Mouse (Mus musculus) embryo, embryonic 11.5 days (tissue): ENCODE data around the gene Alyref2.

ENCODE experiments used
- DNase-seq: peaks from one replicate; pipeline ENCODE4 v3.0.0-alpha.2; 2012; ENCODE audit warnings: low read depth, low spot score

The Alyref2 gene

GRCm38 (mm10) chr1:171501016-171501610 is 2.2 kb upstream of the Alyref2 start:
- no peak for DNase-seq

DNA sequence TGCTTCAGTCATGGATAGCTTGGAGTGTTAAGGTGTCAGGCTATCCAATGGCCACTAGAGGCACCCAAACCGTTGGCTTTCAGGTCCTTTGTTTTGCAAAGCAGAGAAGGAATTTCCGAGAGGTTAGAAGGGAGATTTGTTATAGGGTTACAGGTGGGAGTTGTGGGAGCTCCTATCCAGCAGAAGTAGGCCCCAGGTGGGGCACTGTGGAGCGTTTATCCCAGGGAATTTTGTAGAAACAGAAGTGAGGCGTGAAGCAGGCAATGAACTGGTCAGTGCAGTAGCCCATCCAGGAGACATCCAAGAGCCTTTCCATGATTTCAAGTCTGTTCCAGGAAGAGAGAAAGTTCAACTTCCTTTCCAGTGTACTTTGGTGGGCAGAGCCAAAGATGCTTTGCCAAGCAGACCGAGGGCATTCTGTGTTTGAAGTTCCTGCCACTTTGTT is 1.6 kb upstream of the Alyref2 start:
- DNase-seq = peak; percentile 49

GRCm38 (mm10) chr1:171502388-171503249 is 659 bp upstream of the Alyref2 start:
- DNase-seq = peak; percentile 71

DNA sequence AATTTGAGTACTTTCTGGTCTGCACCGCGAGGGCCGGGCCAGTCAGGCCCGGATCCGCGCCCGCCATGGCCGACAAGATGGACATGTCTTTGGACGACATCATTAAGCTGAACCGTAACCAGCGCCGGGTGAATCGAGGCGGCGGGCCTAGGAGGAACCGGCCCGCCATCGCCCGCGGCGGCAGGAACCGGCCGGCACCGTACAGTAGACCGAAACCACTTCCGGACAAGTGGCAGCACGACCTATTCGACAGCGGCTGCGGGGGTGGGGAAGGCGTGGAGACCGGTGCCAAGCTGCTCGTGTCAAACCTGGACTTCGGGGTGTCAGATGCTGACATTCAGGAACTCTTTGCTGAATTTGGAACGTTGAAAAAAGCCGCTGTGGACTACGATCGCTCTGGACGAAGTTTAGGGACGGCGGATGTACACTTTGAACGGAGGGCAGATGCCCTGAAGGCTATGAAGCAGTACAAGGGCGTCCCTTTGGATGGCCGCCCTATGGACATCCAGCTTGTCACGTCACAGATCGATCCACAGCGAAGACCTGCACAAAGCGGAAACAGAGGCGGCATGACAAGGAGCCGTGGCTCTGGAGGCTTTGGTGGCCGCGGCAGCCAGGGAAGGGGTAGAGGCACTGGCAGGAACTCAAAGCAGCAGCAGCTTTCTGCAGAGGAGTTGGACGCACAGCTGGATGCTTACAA is 464 bp downstream of the Alyref2 start:
- DNase-seq = peak; percentile 40

- no peak for DNase-seq
These were observed 1.3 kb downstream of the Alyref2 start for GRCm38 (mm10) chr1:171504586-171504985.

GRCm38 (mm10) chr1:171513234-171513633 is 10.0 kb downstream of the Alyref2 start:
- DNase-seq = no peak

- DNase-seq = no peak
These were observed 10.5 kb downstream of the Alyref2 start for GRCm38 (mm10) chr1:171513760-171514159.

- no peak for DNase-seq
These were observed 11.8 kb downstream of the Alyref2 start for GRCm38 (mm10) chr1:171515039-171515438.

DNA sequence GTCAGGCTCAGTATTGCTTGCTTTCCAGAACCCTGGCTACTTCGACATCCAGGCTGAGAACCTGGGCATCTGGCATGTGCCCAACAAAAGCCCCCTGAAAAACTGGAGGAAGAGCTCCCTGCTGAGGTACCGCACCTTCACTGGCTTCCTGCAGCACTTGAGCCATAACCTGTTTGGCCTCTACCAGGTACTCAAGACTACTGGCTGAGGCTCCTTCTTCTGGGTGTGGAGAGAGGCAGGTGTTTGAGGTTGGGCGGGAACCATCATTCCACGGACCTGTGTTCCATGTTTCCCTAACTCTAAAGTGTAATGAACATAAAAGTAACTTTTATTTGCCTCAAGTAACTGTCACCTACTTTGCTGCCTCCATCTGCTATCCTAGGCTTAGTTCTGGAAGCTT is 12.3 kb downstream of the Alyref2 start:
- no peak for DNase-seq

GRCm38 (mm10) chr1:171531367-171531766 is 28.1 kb downstream of the Alyref2 start:
- DNase-seq = no peak

GRCm38 (mm10) chr1:171532830-171533229 is 29.6 kb downstream of the Alyref2 start:
- DNase-seq = no peak

DNA sequence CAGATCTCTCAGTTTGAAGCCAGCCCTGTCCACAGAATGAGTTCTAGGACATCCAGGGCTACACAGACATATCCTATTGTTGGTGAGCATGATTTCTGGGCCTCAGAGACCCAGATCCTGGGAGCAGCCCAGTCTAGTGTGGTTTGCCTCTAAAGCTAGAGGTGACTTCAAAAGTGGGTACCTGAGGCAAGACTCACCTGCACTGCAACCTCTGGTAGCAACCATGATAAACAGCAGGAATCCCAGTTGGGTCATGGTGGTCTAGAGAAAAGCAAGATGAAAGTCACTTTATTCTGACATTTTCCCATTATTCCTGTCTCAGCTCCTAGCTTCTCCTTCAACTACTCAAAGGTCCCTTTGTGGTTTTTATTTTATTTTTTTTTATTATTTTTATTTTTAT is 31.3 kb downstream of the Alyref2 start:
- no peak for DNase-seq

DNA sequence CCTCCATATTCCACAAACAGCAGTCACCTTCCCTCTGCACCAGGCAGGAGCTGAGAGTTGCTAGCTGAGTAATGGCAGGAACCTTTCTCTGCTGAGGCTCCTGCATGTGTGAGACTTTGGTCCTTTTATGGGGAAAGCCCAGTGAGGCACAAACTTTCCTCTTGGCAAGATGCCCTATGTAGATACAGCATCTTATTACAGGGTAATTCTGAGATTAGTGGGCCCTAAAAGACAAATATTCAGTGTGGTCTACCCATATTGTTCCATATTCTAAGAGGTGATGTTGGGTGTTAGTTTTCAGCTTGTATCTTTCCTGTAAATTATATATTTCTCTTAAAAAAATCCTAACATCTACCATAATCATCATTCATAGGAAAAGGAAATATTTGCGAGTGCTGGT is 31.9 kb downstream of the Alyref2 start, which contains the start of gene Itln1:
Itln1 (minus strand) TSS at position 101 of the 400 bp plus-strand sequence.
- no peak for DNase-seq

- DNase-seq = no peak
These were observed 37.4 kb downstream of the Alyref2 start for GRCm38 (mm10) chr1:171540694-171541093.

- no peak for DNase-seq
These were observed 48.0 kb downstream of the Alyref2 start for GRCm38 (mm10) chr1:171551326-171551725.

DNA sequence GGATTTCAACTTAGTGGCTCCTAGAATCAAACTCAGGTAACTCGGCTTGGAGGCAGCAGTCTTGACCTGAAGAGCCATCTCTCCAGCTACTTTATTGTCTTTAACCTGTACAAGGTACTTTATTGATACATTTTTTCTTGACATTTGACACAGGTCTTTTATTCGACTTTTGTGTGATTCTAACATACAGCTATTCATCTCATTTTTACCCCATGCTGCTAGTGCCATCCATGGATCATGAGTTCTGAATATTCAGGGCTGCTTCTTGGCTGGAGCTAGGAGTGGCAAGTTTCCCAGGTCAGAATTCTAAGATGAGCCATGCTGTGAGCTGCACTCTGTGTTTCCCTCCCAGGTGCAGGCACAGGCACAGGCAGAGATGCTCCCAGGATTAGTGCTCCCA is 49.0 kb downstream of the Alyref2 start:
- DNase-seq = no peak

DNA sequence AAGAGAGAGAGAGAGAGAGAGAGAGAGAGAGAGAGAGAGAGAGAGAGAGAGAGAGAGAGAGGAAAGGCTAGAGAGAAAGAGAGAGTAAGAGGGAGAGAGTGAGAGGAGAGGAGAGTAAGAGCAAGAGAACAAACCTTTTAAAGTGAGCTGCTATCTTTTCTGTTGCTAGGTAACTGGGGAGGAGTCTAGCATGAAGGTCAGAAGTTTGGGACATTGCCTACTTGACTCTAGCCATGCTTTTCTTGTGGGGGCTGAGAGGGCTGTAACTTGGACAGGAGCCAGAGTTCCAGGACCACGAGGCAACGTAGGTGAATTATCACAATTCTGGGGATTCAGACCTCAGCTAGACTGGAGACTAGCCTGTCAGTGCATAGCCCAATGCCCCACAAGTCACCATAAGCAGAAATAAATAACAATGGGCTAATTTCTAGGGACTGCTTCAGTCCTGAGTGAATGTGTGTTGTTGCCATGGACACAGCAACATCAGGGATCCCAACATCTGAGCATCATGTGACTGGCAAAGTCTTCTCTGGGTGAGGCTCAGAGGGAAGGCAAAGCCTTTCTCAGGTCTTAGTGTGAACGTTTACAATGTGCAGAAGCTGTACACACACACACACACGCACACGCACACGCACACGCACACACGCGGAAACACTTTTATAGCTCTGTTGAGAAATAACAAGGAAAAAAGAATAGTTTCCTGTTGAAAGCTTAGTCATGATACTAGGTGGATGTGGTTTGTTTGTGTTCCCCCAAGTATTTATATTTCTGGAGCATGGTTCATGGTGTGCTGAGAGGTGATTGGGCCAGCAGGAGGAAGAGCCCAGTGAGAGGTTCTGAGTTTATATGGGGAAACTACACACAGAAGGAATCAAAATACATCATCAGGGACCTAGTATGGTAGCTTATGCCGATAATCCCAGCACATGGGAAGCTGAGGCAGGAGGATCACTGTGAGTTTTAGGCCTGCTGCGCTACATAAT is 50.4 kb downstream of the Alyref2 start:
- DNase-seq = no peak
